Comparison of ENCODE assay signal across 12 mouse cellular contexts in genomic region chr3:81377466-81377865, GRCm38 (mm10).
DNase-seq lines count a peak whose midpoint lies in the region; ATAC-seq and TF ChIP-seq lines count a peak whose summit lies in the region.
"Had no signal": no experiment of that assay in that cellular context is flagged by ENCODE, and none has a peak within 500 bp of the region (broad histone marks: within the 10 kb centered on the region; RNA-seq: fewer than 3 reads in every experiment).

No protein-coding gene starts in this region.

- peak; percentile 74 for ATAC-seq in heart, embryonic 11.5 days (replicated peaks; ENCODE audit: insufficient number of reproducible peaks, low FRiP score, low TSS enrichment)
- peak; percentile 46 for ATAC-seq in lung, postnatal 0 days
- ATAC-seq in limb, embryonic 13.5 days (ENCODE audit: low FRiP score, low read depth): peak; percentile 54; the same call in 1 of the 2 replicates
- no peak for ATAC-seq in monocyte, adult 5-6 weeks (replicated peaks; ENCODE audit: insufficient number of reproducible peaks, low FRiP score, low TSS enrichment, poor library complexity, severe bottlenecking)

- H3K36me3 ChIP-seq in heart, embryonic 11.5 days (ENCODE audit: control insufficient read depth, insufficient read depth, low read length): no peaks in the 10 kb centered on the region
- no peaks in the 10 kb centered on the region for H3K36me3 ChIP-seq in lung, postnatal 0 days (ENCODE audit: insufficient read depth, low read length)
- no peaks in the 10 kb centered on the region for H3K36me3 ChIP-seq in limb, embryonic 13.5 days

- no peak overlapping the region for H3K4me3 ChIP-seq in heart, embryonic 11.5 days (ENCODE audit: low read depth, low read length)
- H3K4me3 ChIP-seq in lung, postnatal 0 days (ENCODE audit: low read depth, low read length): no peak overlapping the region
- no peak overlapping the region for H3K4me3 ChIP-seq in limb, embryonic 13.5 days

- H3K4me1 ChIP-seq in heart, embryonic 11.5 days (ENCODE audit: control insufficient read depth, insufficient read depth, low read length): peaks cover 4% of the 10 kb centered on the region; the same call in 1 of the 2 replicates
- no peaks in the 10 kb centered on the region for H3K4me1 ChIP-seq in lung, postnatal 0 days (ENCODE audit: insufficient read depth, low read depth, low read length)
- H3K4me1 ChIP-seq in limb, embryonic 13.5 days: peaks cover 9% of the 10 kb centered on the region; the same call in 1 of the 2 replicates

- H3K27ac ChIP-seq in heart, embryonic 11.5 days (ENCODE audit: low read depth, low read length): 0 out of 2 replicates have a peak overlapping the region, but pooled peaks have one; percentile 10
- no peak overlapping the region for H3K27ac ChIP-seq in lung, postnatal 0 days (ENCODE audit: low read length)
- peak overlapping the region; percentile 33; the same call in 1 of the 2 replicates for H3K27ac ChIP-seq in limb, embryonic 13.5 days

- no peak overlapping the region for H3K9ac ChIP-seq in heart, embryonic 11.5 days (ENCODE audit: low read depth, low read length)
- H3K9ac ChIP-seq in lung, postnatal 0 days (replicated peaks; ENCODE audit: low read depth): no peak overlapping the region
- H3K9ac ChIP-seq in limb, embryonic 13.5 days: no peak overlapping the region

- intact Hi-C loops in heart, postnatal 14 days (cut with DNase I): no loop called here
- intact Hi-C loops in gastrocnemius, postnatal 36 days (cut with DNase I): no loop called here

- H3K27me3 ChIP-seq in heart, embryonic 11.5 days (ENCODE audit: control insufficient read depth, insufficient read depth, low read length): no peaks in the 10 kb centered on the region
- no peaks in the 10 kb centered on the region for H3K27me3 ChIP-seq in lung, postnatal 0 days (replicated peaks; ENCODE audit: insufficient read depth, low read length)
- H3K27me3 ChIP-seq in limb, embryonic 13.5 days: no peaks in the 10 kb centered on the region

- WGBS in heart, embryonic 11.5 days (ENCODE audit: insufficient replicate concordance): 17% methylated on average over 3 of the region's 3 CpGs
- 4% methylated on average over 3 of the region's 3 CpGs for WGBS in lung, postnatal 0 days
- WGBS in limb, embryonic 13.5 days: 5% methylated on average over 3 of the region's 3 CpGs

- TF ChIP-seq EP300 in lung, postnatal 0 days (IDR thresholded peaks at IDR 0.05): no peak

- no peak for TF ChIP-seq CTCF in lung, postnatal 0 days (IDR thresholded peaks at IDR 0.05)

- no peaks in the 10 kb centered on the region for H3K9me3 ChIP-seq in heart, embryonic 11.5 days (replicated peaks; ENCODE audit: control insufficient read depth, low read length)
- H3K9me3 ChIP-seq in lung, postnatal 0 days (ENCODE audit: low read length): no peaks in the 10 kb centered on the region
- no peaks in the 10 kb centered on the region for H3K9me3 ChIP-seq in limb, embryonic 13.5 days

- no peak for DNase-seq in heart, postnatal 14 days
- DNase-seq in lung, postnatal 0 days (ENCODE audit: low spot score): peak; percentile 25
- DNase-seq in lung, adult 18-20 months: no peak
- peak; percentile 21 for DNase-seq in embryo, embryonic 9.5 days (ENCODE audit: extremely low spot score)
- no peak for DNase-seq in gastrocnemius, postnatal 36 days
- DNase-seq: cerebellum, adult 9-11 months; gastrocnemius, postnatal 14 days; kidney, adult 11 months; lung, postnatal 14 days had no signal

- H3K4me2 ChIP-seq in heart, embryonic 11.5 days: no peak overlapping the region
- no peak overlapping the region for H3K4me2 ChIP-seq in lung, postnatal 0 days (replicated peaks; ENCODE audit: low read depth, low read length)
- H3K4me2 ChIP-seq in limb, embryonic 13.5 days (replicated peaks): no peak overlapping the region

Comparison
In these comparisons a context has a peak if more than half of its experiments do, and no peak if none do; other contexts are left out.
1. DNase-seq: peak in lung, postnatal 0 days (single experiment) and embryo, embryonic 9.5 days (single experiment); none in heart, postnatal 14 days (0 of 2), lung, adult 18-20 months (0 of 2) and gastrocnemius, postnatal 36 days (0 of 2).